Mouse (Mus musculus): ENCODE results near the gene Tmem215. TPM values are rescaled to one million over a fixed set of nuclear protein-coding genes. Genes with fewer than 3 reads are reported as not detected.

The Tmem215 gene
- polyA plus RNA-seq (2014; fragmentation: Nextera tagmentation; extraction: Ambion mirVana): 0.65 and 0.80 TPM in 2 replicates

DNA sequence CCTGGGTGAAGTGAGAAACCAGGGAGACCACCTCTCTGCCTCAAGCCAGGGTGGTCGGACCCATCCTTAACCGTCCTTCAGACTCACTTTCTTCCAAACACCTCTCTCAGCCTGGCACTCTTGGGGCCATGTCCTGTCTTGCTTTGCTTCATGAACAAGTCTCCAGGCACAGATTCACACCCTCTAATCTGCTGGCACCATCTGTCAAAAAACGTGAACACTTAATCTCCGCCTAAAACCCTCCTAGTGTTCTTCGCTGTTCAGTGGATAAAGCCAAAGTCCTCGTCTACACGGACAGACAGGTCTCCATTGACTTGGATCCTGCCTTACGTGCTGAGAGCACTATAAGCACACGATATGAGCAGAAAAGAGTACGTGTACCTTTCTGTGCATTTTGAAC is at the start of gene Tmem215:
Gene Tmem215, plus strand, starts transcription at position 301 of the 400 bp plus-strand sequence.
- no peak for TF ChIP-seq CTCF (IDR thresholded peaks at IDR 0.05; ENCODE audit: low read depth)
- Histone ChIP-seq H3K27me3 (ENCODE audit: insufficient read depth, low read length) (peaks cover 23% of the 10 kb centered on the region), H3K36me3 (ENCODE audit: insufficient read depth) (no peaks in the 10 kb centered on the region), H3K4me1 (ENCODE audit: insufficient read depth) (no peaks in the 10 kb centered on the region), H3K9me3 (ENCODE audit: low read depth, low read length) (no peaks in the 10 kb centered on the region), H3K4me3 (ENCODE audit: low read depth, low read length) (peak within 1 kb of the TSS; percentile 37), H3K27ac (ENCODE audit: low read depth) (no peak within 1 kb of the TSS), H3K4me2 (peak within 1 kb of the TSS; percentile 68), H3K9ac (0 out of 2 replicates have a peak within 1 kb of the TSS, but pooled peaks have one; percentile 44)
- WGBS: 76% methylated on average over 10 of the region's 10 CpGs
- DNase-seq (no peak), ATAC-seq (ENCODE audit: insufficient read depth) (no peak)

DNA sequence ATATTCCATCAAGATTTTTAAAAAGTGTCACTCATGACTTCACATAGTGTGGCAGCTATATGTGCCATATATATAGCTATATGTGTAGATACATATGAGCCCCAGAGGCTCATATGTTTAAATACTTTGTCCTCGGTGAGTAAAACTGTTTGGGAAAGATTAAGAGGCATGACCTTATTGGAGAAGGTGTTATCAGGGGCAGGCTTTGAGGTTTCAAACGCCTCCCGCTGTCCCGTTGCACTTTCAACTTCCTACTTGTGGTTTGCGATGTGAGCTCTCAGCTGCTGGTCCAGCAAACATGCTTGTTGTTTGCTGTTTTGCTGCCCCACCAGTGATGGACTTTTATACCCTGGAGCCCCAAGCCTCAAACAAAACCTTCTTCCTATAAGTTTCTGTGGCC is 40.1 kb upstream of the Tmem215 start:
- no peak overlapping the region for H3K4me2 ChIP-seq
- H3K36me3 ChIP-seq (ENCODE audit: insufficient read depth): no peaks in the 10 kb centered on the region
- H3K9ac ChIP-seq: no peak overlapping the region
- no peak for DNase-seq
- H3K4me1 ChIP-seq (ENCODE audit: insufficient read depth): no peaks in the 10 kb centered on the region
- no peak overlapping the region for H3K4me3 ChIP-seq (ENCODE audit: low read depth, low read length)
- TF ChIP-seq CTCF (IDR thresholded peaks at IDR 0.05; ENCODE audit: low read depth): no peak
- H3K27ac ChIP-seq (ENCODE audit: low read depth): no peak overlapping the region
- no peak for ATAC-seq (ENCODE audit: insufficient read depth)
- no peaks in the 10 kb centered on the region for H3K27me3 ChIP-seq (ENCODE audit: insufficient read depth, low read length)
- 65% methylated on average over 5 of the region's 5 CpGs for WGBS
- no peaks in the 10 kb centered on the region for H3K9me3 ChIP-seq (ENCODE audit: low read depth, low read length)

DNA sequence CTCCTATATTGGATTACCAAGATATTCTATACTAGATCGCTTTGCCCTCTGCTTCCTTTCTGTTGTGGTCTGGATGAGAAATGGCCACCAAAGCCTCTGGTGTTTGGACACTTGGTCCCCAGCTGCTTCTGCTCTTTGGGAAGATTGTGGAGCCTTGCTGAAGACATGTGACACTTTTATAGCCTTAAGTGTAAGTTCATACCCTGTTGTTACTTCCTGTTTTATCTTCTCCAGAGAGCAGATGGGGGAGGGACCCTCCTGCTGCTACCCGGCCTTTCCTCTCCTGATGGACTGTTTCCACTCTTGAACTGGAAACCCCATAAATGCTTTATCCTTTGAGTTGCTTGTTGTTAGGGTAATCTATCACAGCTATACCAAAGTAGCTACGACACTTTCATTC is 38.6 kb upstream of the Tmem215 start:
- H3K4me1 ChIP-seq (ENCODE audit: insufficient read depth): no peaks in the 10 kb centered on the region
- H3K36me3 ChIP-seq (ENCODE audit: insufficient read depth): no peaks in the 10 kb centered on the region
- H3K27ac ChIP-seq (ENCODE audit: low read depth): no peak overlapping the region
- H3K4me3 ChIP-seq (ENCODE audit: low read depth, low read length): no peak overlapping the region
- no peak overlapping the region for H3K9ac ChIP-seq
- no peaks in the 10 kb centered on the region for H3K27me3 ChIP-seq (ENCODE audit: insufficient read depth, low read length)
- ATAC-seq (ENCODE audit: insufficient read depth) (no peak), DNase-seq (no peak)
- no peak overlapping the region for H3K4me2 ChIP-seq
- no peaks in the 10 kb centered on the region for H3K9me3 ChIP-seq (ENCODE audit: low read depth, low read length)
- TF ChIP-seq CTCF (IDR thresholded peaks at IDR 0.05; ENCODE audit: low read depth): no peak
- 60% methylated on average over 3 of the region's 3 CpGs for WGBS

DNA sequence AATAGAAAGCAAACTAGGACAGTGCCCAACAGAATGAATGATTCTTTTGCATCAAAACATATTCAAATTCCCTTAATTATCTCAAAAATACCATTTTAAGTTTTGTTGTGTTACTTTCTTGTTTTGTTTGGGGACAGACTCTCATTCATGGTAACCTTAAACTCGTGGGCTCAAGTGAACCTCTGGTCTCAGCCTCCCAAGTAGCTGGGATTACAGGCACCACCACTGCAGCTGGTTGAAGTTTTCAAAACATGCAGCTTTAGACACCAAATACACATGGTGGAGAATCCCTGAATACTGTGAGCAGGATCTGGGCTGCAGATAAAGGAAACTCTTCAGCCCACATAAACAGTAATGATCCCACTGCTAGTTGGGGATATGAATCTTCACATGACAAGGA is 37.6 kb upstream of the Tmem215 start:
- no peak overlapping the region for H3K4me2 ChIP-seq
- no peaks in the 10 kb centered on the region for H3K36me3 ChIP-seq (ENCODE audit: insufficient read depth)
- WGBS: 51% methylated on average over 1 of the region's 1 CpGs
- H3K4me1 ChIP-seq (ENCODE audit: insufficient read depth): no peaks in the 10 kb centered on the region
- ATAC-seq (ENCODE audit: insufficient read depth) (no peak), DNase-seq (no peak)
- H3K27ac ChIP-seq (ENCODE audit: low read depth): no peak overlapping the region
- no peak for TF ChIP-seq CTCF (IDR thresholded peaks at IDR 0.05; ENCODE audit: low read depth)
- H3K27me3 ChIP-seq (ENCODE audit: insufficient read depth, low read length): no peaks in the 10 kb centered on the region
- H3K4me3 ChIP-seq (ENCODE audit: low read depth, low read length): no peak overlapping the region
- no peaks in the 10 kb centered on the region for H3K9me3 ChIP-seq (ENCODE audit: low read depth, low read length)
- no peak overlapping the region for H3K9ac ChIP-seq

DNA sequence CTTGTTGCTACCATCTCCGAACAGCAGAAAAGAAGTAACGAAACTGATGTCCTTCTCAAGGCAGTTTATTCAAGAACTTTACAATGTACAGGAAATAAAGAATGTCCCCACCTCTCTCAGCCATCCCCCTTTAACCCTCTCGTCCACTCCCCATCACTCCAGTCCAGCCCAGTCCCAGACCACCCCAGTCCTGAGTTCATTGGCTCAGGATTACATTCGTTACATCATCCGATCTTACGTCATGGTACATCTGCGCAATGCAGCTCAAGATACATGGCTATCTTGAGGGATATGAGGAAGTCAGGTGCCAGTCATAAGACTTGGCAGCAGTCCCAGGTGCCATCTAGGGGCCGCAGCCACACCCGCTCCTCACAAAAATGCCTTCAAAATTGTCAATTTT is 28.4 kb upstream of the Tmem215 start:
- Histone ChIP-seq H3K27ac (ENCODE audit: low read depth) (no peak overlapping the region), H3K9me3 (ENCODE audit: low read depth, low read length) (no peaks in the 10 kb centered on the region), H3K4me2 (no peak overlapping the region), H3K36me3 (ENCODE audit: insufficient read depth) (no peaks in the 10 kb centered on the region), H3K4me3 (ENCODE audit: low read depth, low read length) (no peak overlapping the region), H3K27me3 (ENCODE audit: insufficient read depth, low read length) (no peaks in the 10 kb centered on the region), H3K4me1 (ENCODE audit: insufficient read depth) (no peaks in the 10 kb centered on the region), H3K9ac (no peak overlapping the region)
- ATAC-seq (ENCODE audit: insufficient read depth) (no peak), DNase-seq (no peak)
- 88% methylated on average over 9 of the region's 9 CpGs for WGBS
- no peak for TF ChIP-seq CTCF (IDR thresholded peaks at IDR 0.05; ENCODE audit: low read depth)

DNA sequence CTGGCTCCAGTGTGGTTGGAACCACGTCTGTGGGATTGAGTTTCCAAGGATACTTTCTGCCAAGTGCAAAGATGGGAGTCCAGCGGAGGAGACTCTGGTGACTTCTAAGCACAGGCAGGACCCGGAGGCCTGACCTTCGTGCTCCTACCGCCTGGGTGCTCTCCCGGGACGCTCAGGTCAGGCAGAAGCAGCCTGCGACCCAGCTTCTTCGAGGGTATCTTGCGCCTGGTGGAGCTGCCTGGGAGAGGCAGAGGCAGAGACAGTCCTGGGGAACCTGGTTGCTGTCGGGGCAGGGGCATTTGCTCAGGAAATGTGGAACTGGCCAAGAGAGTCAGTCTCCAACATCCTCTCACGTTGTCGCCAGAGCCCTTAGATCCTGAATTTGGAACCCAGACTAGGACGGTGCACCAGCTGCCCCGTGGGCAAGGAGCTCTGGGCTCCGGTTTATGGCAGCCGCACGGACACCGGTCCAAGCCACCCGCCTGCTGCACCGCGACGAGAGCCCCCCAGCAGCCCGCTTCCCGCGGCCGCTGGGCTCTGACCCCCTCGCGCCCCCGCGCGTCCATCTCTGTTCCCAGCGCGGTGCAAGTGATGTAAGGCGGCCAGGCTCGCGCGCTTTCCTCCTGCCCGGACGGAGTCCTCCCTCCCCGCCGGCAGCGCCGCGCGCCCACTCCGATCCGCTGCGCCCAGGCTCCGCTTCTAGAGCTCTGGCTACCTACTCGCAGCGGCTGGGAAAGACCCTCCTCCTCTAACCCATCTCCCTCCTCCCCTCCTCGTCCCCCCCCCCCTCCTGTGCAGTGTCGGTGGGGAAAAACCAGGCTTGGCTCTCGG is 935 bp downstream of the Tmem215 start:
- no peak for TF ChIP-seq CTCF (IDR thresholded peaks at IDR 0.05; ENCODE audit: low read depth)

DNA sequence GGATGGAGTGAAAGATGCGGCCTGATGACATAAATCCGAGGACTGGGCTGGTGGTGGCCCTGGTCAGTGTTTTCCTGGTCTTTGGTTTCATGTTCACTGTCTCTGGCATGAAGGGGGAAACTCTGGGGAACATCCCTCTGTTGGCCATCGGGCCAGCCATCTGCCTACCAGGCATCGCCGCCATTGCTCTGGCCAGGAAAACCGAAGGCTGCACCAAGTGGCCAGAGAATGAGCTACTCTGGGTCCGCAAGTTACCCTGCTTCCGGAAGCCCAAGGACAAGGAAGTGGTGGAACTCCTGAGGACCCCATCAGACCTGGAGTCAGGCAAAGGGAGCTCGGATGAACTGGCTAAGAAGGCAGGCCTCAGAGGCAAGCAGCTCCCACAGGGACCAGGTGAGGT is 1.9 kb downstream of the Tmem215 start:
- Histone ChIP-seq H3K36me3 (ENCODE audit: insufficient read depth) (no peaks in the 10 kb centered on the region), H3K27me3 (ENCODE audit: insufficient read depth, low read length) (peaks cover 23% of the 10 kb centered on the region), H3K4me1 (ENCODE audit: insufficient read depth) (no peaks in the 10 kb centered on the region), H3K4me2 (peak overlapping the region; percentile 68; the same call in 1 of the 2 replicates), H3K27ac (ENCODE audit: low read depth) (no peak overlapping the region), H3K9ac (no peak overlapping the region), H3K4me3 (ENCODE audit: low read depth, low read length) (no peak overlapping the region), H3K9me3 (ENCODE audit: low read depth, low read length) (no peaks in the 10 kb centered on the region)
- 70% methylated on average over 9 of the region's 9 CpGs for WGBS
- ATAC-seq (ENCODE audit: insufficient read depth) (no peak), DNase-seq (no peak)
- no peak for TF ChIP-seq CTCF (IDR thresholded peaks at IDR 0.05; ENCODE audit: low read depth)

More for the DNA sequence above, 935 bp downstream of the Tmem215 start:
- Histone ChIP-seq H3K27me3 (ENCODE audit: insufficient read depth, low read length) (peaks cover 23% of the 10 kb centered on the region), H3K27ac (ENCODE audit: low read depth) (no peak overlapping the region), H3K9ac (peak overlapping the region; percentile 44; the same call in 1 of the 2 replicates), H3K4me3 (ENCODE audit: low read depth, low read length) (peak overlapping the region; percentile 37), H3K4me1 (ENCODE audit: insufficient read depth) (no peaks in the 10 kb centered on the region), H3K36me3 (ENCODE audit: insufficient read depth) (no peaks in the 10 kb centered on the region), H3K4me2 (peak overlapping the region; percentile 68), H3K9me3 (ENCODE audit: low read depth, low read length) (no peaks in the 10 kb centered on the region)
- DNase-seq: peak; percentile 78
- 3% methylated on average over 52 of the region's 55 CpGs for WGBS
- peak; percentile 92 for ATAC-seq (ENCODE audit: insufficient read depth)

Data from lung, embryonic 14.5 days (tissue).